Mouse (Mus musculus) Patski (cell line): ENCODE measurements around the gene Srgap3. TPM values are rescaled to one million over a fixed set of nuclear protein-coding genes. Genes with fewer than 3 reads are reported as not detected.
"Not testable (repeated sequence)": the region's sequence is repeated elsewhere in the genome, so short reads cannot be mapped to it uniquely, and the experiment has no call there.

Experiments used
- ATAC-seq: fragments of 100-300 bp; one replicate; pipeline ENCODE4 v1.8.0; 2021
- CTCF ChIA-PET: fragments of 350-600 bp; sonication (Branson Sonifier 250); formaldehyde crosslinking; loops from one replicate; lab custom pipeline; 2022; ENCODE audit warnings: inconsistent platforms; lab: Charles Lee
- POLR2A ChIA-PET: fragments of 350-600 bp; sonication (Branson Sonifier 250); formaldehyde crosslinking; loops from one replicate; lab custom pipeline; 2022; ENCODE audit warnings: antibody characterized with exemption, inconsistent platforms; lab: Charles Lee
- DNase-seq: peaks from one replicate; pipeline ENCODE4 v3.0.0-alpha.2; 2011; ENCODE audit warnings: low read depth, low spot score
- H3K27me3 ChIP-seq: fragments of 371-371 bp; one replicate; pipeline ENCODE4 v1.5.1; 2021
- CTCF ChIP-seq: fragments of 100-300 bp; IDR thresholded peaks from one replicate; pipeline ENCODE4 v1.5.1; 2021
- in situ Hi-C: fragments of 300-500 bp; cut with MboI; formaldehyde crosslinking; loops from 3 replicates; pipeline ENCODE4 v1.11.1; 2018; ENCODE audit warnings: low pct_unique_long_range_greater_than_20kb, mixed read lengths
- polyA plus RNA-seq: library from polyadenylated mRNA; unstranded; gene quantifications from one replicate; pipeline ENCODE4 v1.2.3, GENCODE M21; 2021

Srgap3 gene
- polyA plus RNA-seq, 1 experiment from 2014 or later, result 37.7 TPM

DNA sequence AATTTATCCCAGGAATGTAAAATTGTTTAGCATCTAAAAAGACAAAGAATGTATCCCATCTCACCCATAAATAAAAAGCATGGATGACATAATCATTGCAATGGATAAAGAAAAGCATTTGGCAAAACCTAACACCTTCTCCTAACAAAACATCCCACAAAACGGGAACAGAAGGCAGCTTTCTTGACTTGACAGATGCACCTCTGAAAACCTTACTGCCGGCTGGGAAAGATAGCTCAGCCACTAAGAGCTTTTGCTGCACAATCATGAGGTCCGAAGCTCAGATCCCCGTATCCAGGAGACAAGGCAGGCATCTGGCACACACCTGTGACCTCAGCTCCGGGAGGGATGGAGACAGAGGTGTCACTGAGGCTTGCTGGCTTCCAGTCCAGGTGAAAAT, 213.1 kb downstream of the Srgap3 start:
- no peak for ATAC-seq
- H3K27me3 ChIP-seq, result no peaks in the 10 kb centered on the region
- in situ Hi-C loops, result no loop called here
- no peak for TF ChIP-seq CTCF
- ChIA-PET CTCF (no interaction called here), POLR2A (no interaction called here)
- DNase-seq, result no peak

DNA sequence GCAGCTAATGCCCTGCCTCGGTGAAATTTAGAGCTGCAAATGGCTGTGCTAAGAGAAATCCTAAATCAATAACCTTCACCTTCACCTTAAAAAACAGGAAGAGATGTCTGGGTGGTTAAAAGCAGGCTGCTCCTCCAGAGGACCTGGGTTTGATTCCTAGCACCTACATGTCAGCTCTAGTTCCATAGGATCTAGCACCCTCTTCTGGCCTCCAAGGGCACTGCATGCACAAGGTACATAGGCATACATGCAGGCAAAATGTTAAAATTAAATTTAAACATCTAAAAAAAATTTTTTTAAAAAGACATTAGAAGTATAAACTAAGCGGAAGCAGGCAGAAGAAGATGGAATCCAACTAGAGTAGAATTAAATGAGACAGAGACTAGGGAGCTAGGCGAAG, 214.6 kb downstream of the Srgap3 start:
- no peak for TF ChIP-seq CTCF
- CTCF ChIA-PET, result interaction anchor here (1.2 to 1.8 kb wide), 2 partner anchors 12 to 242 kb away, joined by 3 to 6 read pairs; no protein-coding TSS in a partner anchor
- H3K27me3 ChIP-seq, result no peaks in the 10 kb centered on the region
- POLR2A ChIA-PET, result no interaction called here
- ATAC-seq (no peak), DNase-seq (no peak)
- in situ Hi-C loops, result no loop called here

DNA sequence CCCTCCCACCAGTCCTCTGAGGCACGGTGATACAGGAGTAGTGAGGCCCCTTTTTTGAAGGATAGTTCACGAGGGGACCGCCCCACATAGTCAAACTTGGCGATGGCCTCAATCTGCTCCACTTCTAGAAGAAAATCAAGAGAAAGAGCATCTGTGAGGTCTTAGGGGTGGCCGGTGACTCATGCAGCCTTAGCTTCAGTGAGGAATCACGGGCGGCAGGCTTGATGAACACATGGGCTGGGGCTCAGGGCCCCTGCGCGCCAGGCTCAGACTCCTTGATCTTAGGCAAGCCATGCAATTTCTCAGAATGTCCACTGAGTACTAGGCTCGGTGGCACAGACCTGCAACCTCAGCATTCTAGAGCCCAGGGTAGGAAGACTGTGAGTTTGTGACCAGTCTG, 215.7 kb downstream of the Srgap3 start:
- DNase-seq (no peak), ATAC-seq (no peak)
- in situ Hi-C loops, result no loop called here
- H3K27me3 ChIP-seq, result no peaks in the 10 kb centered on the region
- ChIA-PET POLR2A (no interaction called here), CTCF (interaction anchor here (1.8 kb wide), 1 partner anchor 13 kb away, joined by 6 read pairs; no protein-coding TSS in a partner anchor)
- no peak for TF ChIP-seq CTCF

DNA sequence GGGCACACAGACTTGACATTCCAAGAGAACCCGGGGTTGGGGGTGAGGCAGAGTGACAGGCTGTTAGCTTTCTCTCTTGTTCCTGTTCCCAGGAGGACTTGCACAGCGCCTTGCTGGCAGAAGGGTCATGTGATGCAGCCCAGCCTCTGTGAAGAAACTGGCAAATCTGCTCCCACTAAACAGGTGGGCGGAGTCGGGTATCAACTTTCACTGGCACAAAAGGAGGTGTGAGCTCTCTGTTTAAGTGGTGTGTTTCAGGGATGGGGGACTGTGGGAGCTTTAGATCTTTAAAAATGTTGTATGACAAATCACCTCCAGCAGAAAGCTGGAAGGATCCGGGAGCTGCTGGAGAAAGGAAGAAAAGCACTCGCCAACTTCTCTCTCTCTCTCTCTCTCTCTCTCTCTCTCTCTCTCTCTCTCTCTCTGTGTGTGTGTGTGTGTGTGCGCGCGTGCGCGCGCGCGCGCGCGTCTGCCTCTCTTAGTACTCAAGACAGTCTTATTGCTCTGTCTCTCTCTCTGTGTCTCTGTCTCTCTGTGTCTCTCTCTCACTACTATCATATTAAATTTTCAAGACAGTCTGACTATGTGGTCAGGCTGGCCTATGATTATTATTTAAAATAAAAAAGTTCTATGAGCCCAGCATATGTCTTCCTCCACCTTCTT, 218.2 kb downstream of the Srgap3 start:
- no peak for TF ChIP-seq CTCF
- no peaks in the 10 kb centered on the region for H3K27me3 ChIP-seq
- in situ Hi-C loops, result no loop called here
- ChIA-PET POLR2A (interaction anchor here (0.6 kb wide), 1 partner anchor 314 kb away, joined by 4 read pairs; no protein-coding TSS in a partner anchor), CTCF (interaction anchor here (0.9 kb wide), 1 partner anchor 14 kb away, joined by 3 read pairs; no protein-coding TSS in a partner anchor)
- DNase-seq, result no peak
- ATAC-seq, result no peak

DNA sequence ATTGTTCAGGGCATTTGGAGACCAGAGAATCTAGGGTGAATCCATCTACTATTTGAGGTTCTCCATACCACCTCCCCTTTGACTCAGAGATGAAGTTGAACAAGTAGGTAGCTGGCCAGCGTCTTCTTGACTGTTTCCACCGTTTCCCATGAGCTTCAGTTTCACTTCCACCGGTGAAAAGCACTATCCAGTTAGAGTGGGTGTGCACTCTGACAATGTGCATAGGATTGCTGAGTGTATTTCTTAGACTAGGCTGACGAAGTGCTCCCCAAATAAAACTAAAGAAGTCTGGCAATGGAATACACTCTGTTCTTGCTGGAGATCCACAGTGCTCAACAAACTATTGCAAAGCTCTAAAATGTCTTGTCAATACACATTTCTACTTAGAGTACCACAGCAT, 221.6 kb downstream of the Srgap3 start:
- ChIA-PET POLR2A (interaction anchor here (0.5 kb wide), 1 partner anchor 320 kb away, joined by 5 read pairs; no protein-coding TSS in a partner anchor), CTCF (interaction anchor here (1.1 kb wide), 2 partner anchors 23 to 25 kb away, joined by 3 to 5 read pairs; no protein-coding TSS in a partner anchor)
- no peak for ATAC-seq
- no peak for TF ChIP-seq CTCF
- in situ Hi-C loops, result no loop called here
- no peaks in the 10 kb centered on the region for H3K27me3 ChIP-seq
- no peak for DNase-seq

DNA sequence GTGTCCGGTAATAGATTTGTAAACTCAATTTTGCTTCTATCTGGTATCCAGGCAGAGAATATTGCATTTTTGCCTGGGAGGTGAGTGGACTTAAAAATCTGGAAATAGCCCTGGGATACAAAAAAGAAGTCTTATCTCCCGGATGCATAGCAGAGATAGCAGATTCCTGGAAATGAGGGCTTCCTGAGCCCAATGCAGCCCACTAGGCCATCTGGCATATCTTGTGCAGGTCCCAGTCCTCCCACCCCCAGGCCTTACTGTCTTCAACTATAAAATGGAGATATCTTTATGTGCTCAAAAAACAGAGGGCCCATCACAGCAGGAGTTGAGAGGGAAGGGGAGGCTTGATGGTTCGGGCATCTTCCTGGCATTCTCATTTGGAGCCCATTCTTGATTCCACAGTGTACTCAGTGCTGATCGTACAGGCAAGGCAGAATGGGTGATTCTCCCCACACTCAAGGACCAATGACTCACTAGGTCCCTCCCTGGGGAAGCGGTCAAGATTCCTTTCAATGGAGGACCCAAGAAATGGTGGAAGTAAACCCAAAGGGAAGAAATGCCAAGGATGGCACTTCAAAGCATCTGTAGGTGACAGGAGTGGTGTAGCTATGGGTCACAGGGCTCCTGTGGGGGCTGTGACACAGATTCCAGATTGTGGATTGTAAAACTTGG, 226.5 kb downstream of the Srgap3 start:
- DNase-seq (no peak), ATAC-seq (no peak)
- in situ Hi-C loops, result no loop called here
- CTCF ChIA-PET, result no interaction called here
- POLR2A ChIA-PET, result no interaction called here
- no peak for TF ChIP-seq CTCF
- H3K27me3 ChIP-seq, result no peaks in the 10 kb centered on the region

DNA sequence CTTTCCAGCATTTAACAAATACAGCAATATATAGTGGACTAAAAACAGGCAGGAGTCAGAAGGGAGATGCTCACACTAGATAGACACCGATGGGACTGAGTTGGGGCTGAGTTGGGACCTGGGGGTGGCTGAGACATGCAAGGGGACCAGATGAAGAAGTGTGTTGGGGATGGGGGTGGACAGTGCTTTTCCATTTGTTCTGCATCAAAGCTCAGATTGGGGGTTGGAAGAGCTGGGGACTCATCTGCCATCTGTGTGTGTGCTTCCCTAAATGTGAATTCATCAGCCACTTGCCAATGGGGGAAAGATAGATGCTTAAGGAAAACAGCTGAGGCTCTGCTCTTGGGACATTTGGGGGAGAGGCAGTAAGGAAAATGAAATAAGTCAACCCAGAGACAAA, 227.1 kb downstream of the Srgap3 start:
- ATAC-seq (no peak), DNase-seq (no peak)
- H3K27me3 ChIP-seq, result no peaks in the 10 kb centered on the region
- ChIA-PET CTCF (no interaction called here), POLR2A (no interaction called here)
- TF ChIP-seq CTCF, result no peak
- in situ Hi-C loops, result loop anchor here (10.0 kb wide), 1 partner anchor 285 kb away; no protein-coding TSS in a partner anchor

DNA sequence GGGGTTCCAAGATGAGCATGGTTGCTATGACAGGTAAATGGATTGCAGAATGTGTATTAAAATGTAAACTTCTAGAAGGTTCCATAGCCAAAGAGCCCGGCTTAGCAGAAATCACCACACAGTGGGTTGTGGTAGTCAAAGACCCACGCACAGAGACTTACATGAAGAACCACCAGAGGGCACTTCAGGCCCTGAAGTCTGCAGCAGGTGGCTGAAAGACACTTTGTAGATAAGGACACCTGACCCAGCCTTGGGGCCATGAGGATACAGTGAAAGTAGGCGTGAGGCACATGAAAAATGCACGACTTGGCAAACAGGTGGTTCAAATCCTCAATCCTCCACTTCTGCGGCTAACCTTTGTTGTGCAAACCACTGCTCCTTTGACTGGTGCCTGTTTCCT, 229.9 kb downstream of the Srgap3 start:
- ATAC-seq, result no peak
- in situ Hi-C loops, result loop anchor here (10.0 kb wide), 1 partner anchor 288 kb away; no protein-coding TSS in a partner anchor
- POLR2A ChIA-PET, result no interaction called here

DNA sequence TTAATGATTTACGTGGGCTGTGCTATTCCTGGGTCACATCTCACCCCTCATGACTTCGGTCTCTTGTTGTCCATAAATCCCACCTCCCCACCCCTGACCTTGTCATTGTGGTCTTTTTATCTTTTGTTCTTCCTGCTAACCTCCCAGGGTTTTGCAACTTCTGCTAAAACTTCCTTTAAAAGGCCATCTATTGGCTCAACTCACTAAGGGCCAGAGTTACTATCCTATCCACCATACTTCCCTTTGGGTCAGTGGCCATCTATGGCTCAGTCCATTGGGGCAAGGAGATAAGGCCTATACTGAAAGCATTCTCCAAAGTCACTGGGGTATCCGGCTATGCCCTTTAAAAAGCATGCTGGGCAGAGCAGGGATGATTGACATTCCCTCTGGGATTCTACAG, 233.1 kb downstream of the Srgap3 start:
- in situ Hi-C loops, result loop anchor here (10.0 kb wide), 1 partner anchor 291 kb away; no protein-coding TSS in a partner anchor
- no peak for ATAC-seq
- no peak for TF ChIP-seq CTCF
- DNase-seq, result no peak
- ChIA-PET CTCF (no interaction called here), POLR2A (no interaction called here)
- no peaks in the 10 kb centered on the region for H3K27me3 ChIP-seq

More for the DNA sequence above, 229.9 kb downstream of the Srgap3 start:
- no peaks in the 10 kb centered on the region for H3K27me3 ChIP-seq
- TF ChIP-seq CTCF, result no peak
- DNase-seq, result no peak
- CTCF ChIA-PET, result interaction anchor here (0.6 to 4.2 kb wide), 5 partner anchors 16 to 310 kb away, joined by 3 to 23 read pairs (median 3); no protein-coding TSS in a partner anchor

DNA sequence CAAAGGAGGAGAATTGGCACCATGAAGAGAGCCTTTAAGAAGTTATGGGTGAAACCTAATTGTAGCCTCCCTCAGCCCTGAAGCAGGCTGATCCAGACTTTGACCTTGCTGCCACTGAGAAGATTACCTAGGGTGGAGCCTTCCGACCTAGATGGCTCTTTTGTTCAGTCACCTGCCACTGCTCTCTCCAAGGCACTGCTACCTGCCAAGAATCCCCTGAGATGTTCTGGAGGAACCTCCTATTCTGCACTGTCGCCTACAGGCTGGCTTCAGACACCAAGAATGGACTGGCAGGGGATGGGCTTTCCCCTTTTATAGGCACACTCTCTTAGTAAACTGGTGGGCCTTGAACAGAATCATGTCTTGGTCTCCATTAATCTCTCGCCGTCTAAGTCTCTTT, 244.8 kb downstream of the Srgap3 start:
- DNase-seq, in situ Hi-C loops, H3K27me3 ChIP-seq, POLR2A ChIA-PET, ATAC-seq: not testable (repeated sequence)
- CTCF ChIA-PET, result interaction anchor here (1.2 to 3.8 kb wide), 4 partner anchors 15 to 298 kb away, joined by 3 to 23 read pairs (median 13); no protein-coding TSS in a partner anchor
